Mouse (Mus musculus): Measurements from ENCODE around the gene Lipn.
A peak's percentile ranks its signal among the peaks of the same experiment; 100 is the strongest.

Gene Lipn

GRCm38 (mm10) chr19:34066779-34067472 is at the start of gene Lipn:
Gene Lipn, plus strand, starts transcription at chr19:34067358.
- no peak for DNase-seq (ENCODE audit: low spot score in 2 of 2)

GRCm38 (mm10) chr19:34021440-34022172 is 45.6 kb upstream of the Lipn start:
- no peak for DNase-seq (ENCODE audit: low spot score in 2 of 2)

- no peak for DNase-seq (ENCODE audit: low spot score in 2 of 2)
Observed at GRCm38 (mm10) chr19:34022759-34023158, 44.4 kb upstream of the Lipn start.

- DNase-seq (ENCODE audit: low spot score in 2 of 2), result no peak
Observed at GRCm38 (mm10) chr19:34039731-34040130, 27.4 kb upstream of the Lipn start.

GRCm38 (mm10) chr19:34043008-34043407 is 24.1 kb upstream of the Lipn start:
- DNase-seq (ENCODE audit: low spot score in 2 of 2), result no peak

- DNase-seq (ENCODE audit: low spot score in 2 of 2), result peak in 1 of 2 experiments; percentile 8
Observed at GRCm38 (mm10) chr19:34049371-34050039, 17.7 kb upstream of the Lipn start.

GRCm38 (mm10) chr19:34051502-34051901 is 15.7 kb upstream of the Lipn start:
- DNase-seq (ENCODE audit: low spot score in 2 of 2), result no peak

- DNase-seq (ENCODE audit: low spot score in 2 of 2), result no peak
Observed at GRCm38 (mm10) chr19:34063547-34063946, 3.6 kb upstream of the Lipn start.

- DNase-seq (ENCODE audit: low spot score in 2 of 2), result no peak
Observed at GRCm38 (mm10) chr19:34064059-34064458, 3.1 kb upstream of the Lipn start.

GRCm38 (mm10) chr19:34074239-34074638 is 7.1 kb downstream of the Lipn start:
- DNase-seq (ENCODE audit: low spot score in 2 of 2), result no peak

GRCm38 (mm10) chr19:34078130-34078529 is 11.0 kb downstream of the Lipn start:
- DNase-seq (ENCODE audit: low spot score in 2 of 2), result no peak

GRCm38 (mm10) chr19:34089011-34089680 is 22.0 kb downstream of the Lipn start:
- no peak for DNase-seq (ENCODE audit: low spot score in 2 of 2)

GRCm38 (mm10) chr19:34095381-34095780 is 28.2 kb downstream of the Lipn start:
- no peak for DNase-seq (ENCODE audit: low spot score in 2 of 2)

GRCm38 (mm10) chr19:34096228-34096627 is 29.1 kb downstream of the Lipn start:
- no peak for DNase-seq (ENCODE audit: low spot score in 2 of 2)

- no peak for DNase-seq (ENCODE audit: low spot score in 2 of 2)
Observed at GRCm38 (mm10) chr19:34100633-34101032, 33.5 kb downstream of the Lipn start, which contains the start of gene Lipm. Gene Lipm, plus strand, starts transcription at chr19:34100933.

- DNase-seq (ENCODE audit: low spot score in 2 of 2), result no peak
Observed at GRCm38 (mm10) chr19:34101888-34102287, 34.7 kb downstream of the Lipn start.

- no peak for DNase-seq (ENCODE audit: low spot score in 2 of 2)
Observed at GRCm38 (mm10) chr19:34104841-34105240, 37.7 kb downstream of the Lipn start.

- DNase-seq (ENCODE audit: low spot score in 2 of 2), result no peak
Observed at GRCm38 (mm10) chr19:34119102-34119501, 51.9 kb downstream of the Lipn start.

GRCm38 (mm10) chr19:34119653-34120052 is 52.5 kb downstream of the Lipn start:
- DNase-seq (ENCODE audit: low spot score in 2 of 2), result no peak

GRCm38 (mm10) chr19:34120107-34120731 is 53.1 kb downstream of the Lipn start:
- no peak for DNase-seq (ENCODE audit: low spot score in 2 of 2)
